Mouse (Mus musculus) gastrocnemius, postnatal 10 days (tissue): ENCODE results near the gene Fgfr2. TPM values are rescaled to one million over a fixed set of nuclear protein-coding genes. Genes with fewer than 3 reads are reported as not detected.

Source experiments
- DNase-seq: peaks from one replicate; pipeline ENCODE4 v3.0.0; 2021; ENCODE audit warnings: mixed read lengths
- total RNA-seq, 2 experiments: library from RNA; stranded (reverse); gene quantifications; 2 replicates each; pipeline ENCODE4 v1.2.3; 2021

The Fgfr2 gene
- total RNA-seq, 2 experiments from 2014 or later: 3.0 to 6.1 TPM

DNA sequence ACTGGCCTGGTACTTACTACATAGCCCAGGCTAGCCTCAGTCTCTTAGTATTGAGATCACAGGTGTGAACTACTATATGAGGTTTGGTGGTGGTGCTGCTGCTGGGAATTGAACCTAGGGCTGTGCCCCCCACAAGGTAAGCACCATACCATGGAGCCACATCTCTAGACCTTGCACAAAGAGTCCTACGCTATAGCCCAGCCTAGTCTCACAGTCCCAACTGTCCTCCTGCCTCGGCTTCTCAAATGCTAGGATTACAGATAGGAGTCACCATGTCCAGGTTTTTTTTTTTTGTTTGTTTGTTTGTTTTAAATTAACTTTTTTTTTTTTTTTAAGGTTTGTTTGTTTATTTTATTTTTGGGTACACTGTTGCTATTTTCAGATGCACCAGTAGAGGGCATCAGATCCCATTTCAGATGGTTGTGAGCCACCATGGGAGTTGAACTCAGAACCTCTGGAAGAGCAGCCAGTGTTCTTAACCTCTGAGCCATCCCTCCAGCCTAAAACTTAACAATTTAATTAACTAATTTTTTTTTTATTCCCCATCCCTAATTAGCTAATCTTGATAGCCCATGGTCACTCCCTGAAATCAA is 2388.9 kb downstream of the Fgfr2 start:
- no peak for DNase-seq

DNA sequence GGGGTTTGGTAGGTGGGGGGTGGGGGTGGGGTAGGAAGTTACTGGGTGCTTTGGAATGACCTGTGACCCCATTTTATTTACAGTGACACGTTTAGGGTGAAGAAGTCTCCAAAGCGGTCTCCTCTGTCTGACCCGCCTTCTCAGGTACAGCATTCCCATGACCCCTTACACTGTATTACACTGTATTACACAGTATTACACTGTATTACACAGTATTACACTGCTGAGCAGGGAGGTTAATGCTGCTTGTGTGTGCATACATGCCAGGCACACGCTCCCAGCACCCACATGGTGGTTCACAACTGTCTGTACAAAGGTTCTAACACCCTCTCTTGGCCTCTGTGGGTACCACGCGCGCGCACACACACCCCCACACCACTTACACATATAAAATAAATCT is 2389.7 kb downstream of the Fgfr2 start:
- no peak for DNase-seq

DNA sequence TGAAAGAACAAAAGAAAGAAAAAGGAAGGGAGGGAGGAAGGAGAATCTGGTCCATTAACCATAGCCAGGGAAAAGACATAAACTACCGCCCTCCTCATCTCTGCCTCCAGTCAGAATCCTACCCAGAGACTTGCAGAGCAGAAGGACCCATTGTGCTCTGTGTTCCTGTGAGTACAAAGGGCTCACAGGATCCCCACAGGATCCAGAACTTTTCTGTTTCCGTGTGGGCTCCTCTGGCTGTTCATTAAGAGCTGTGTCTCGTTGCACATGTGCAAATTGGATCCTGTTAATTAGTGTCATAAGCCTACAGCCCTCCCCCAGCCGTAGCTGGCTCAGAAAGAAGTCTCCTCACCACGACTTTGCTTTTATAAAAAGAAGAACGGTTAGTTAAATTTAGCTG is 2390.2 kb downstream of the Fgfr2 start:
- no peak for DNase-seq

DNA sequence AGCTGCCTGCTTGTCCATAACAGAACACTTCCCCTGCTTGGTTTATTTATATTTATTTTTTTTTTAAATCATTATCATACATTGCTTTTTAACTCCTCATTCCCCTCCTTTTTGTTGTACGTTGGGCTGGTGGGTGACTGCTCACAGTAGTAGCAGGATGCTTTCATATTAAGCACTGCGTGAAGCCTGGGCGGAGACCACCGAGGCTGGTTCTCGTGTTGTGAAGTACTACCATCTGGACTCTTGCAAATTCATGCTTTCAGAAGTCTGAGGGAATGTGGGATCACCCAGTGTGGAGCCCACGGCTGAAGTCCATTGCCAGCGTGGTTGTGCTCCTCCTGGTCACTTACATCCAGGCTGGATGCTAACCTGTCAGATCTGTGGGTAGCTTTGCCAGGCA is 2391.4 kb downstream of the Fgfr2 start:
- no peak for DNase-seq

DNA sequence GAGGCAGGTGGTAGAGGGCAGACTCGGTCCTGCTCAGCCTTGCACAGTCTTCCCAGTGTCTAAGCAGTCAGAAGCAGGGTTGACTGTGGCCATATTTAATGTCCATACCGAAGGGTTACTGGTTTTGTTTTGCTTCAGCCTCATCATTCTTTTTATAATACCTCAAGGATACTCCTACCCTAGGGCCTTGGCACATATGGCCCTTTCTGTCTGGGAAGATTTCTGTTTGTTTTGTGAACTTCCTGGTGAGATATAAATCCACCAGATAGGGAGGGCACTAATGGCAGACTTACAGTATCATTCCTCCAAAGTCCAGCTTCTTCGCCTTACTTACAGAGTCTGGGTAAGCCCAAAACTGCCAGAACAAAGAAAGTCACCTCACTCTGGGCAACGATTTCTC is 2395.6 kb downstream of the Fgfr2 start:
- DNase-seq: no peak

DNA sequence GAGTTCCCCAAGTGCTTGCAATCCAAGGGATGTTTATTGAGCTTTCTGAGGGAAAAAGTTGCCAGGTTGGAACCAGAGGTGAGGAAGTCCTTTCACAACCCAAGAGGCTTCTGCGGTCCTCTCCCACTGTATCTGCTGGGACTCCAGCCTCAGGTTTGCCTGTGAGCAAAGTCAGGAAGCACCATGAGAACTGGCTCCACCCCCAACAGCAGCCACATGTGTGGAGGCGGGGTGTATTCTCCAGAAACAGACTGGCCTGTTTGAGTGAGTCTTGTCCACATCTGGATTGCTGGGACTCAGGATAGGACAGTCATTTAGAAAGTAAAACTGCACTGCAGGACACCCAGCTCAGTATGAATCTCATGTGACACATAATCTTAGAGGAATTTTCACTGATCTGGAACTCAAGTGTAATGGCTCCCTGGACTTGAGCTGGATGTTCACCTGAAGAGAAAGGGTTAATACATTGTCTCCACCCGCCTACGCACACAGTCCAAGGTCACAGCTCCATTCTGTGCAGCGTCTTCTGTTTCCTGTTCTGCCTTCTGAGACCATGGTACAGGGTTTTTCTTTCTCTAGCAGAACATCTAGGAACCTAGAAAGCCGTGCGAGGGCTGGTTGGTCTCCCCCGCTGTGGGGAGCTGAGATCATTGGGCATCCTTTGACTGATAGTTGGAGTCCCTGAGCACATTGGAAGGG is 2396.3 kb downstream of the Fgfr2 start:
- no peak for DNase-seq

DNA sequence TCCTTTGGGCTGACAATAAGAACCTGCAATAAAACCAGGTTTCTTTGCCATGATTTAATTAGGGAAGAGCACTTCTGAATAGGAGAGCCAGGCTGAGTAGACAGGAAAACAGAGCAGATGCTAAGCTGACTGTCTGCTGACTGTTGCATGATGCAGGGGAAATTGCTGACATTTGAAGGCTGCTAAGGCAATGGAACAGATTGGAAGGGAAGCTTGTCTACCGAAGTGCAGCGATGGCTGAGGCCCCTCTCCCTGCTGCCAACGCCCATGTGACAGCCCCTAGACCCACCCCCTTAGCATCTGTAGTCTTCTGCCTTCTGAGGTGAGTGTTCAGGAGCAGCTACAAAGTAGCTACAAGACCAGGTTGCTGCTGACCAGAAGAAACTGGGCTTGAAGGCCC is 2397.0 kb downstream of the Fgfr2 start:
- DNase-seq: no peak

DNA sequence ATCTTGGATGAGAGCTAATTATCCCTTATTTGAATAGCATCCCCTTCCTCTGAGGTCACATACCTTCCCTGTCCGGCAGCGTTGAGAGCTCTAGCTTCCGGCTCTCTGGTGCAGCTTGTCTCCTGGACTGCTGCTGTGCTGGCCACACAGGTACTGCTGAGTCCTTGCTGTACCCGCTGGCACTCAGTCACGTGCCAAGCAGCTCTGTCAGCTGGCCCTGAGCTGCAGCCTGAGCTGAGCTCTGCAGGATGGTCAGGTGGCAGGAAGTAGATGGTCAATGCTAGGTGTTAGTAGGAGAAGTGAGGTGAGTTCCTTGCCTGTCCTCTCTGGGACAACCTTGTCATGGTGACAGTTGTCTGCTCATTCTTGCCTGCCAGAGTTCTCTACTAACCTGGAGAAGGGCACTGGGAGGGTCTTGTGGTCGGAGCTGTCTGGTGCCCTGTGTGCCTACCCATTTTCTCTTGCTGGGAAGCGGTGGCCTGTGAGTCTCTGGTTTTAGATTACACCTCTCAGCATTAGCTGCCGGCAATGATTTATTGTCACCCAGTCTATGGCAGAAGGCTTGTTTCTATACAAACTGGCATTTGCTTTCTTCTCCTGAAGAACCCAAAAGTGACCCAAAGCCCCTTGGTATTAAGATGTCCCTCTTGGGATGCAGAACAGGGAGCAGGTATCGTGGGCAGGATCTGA is 2402.4 kb downstream of the Fgfr2 start:
- DNase-seq: no peak

DNA sequence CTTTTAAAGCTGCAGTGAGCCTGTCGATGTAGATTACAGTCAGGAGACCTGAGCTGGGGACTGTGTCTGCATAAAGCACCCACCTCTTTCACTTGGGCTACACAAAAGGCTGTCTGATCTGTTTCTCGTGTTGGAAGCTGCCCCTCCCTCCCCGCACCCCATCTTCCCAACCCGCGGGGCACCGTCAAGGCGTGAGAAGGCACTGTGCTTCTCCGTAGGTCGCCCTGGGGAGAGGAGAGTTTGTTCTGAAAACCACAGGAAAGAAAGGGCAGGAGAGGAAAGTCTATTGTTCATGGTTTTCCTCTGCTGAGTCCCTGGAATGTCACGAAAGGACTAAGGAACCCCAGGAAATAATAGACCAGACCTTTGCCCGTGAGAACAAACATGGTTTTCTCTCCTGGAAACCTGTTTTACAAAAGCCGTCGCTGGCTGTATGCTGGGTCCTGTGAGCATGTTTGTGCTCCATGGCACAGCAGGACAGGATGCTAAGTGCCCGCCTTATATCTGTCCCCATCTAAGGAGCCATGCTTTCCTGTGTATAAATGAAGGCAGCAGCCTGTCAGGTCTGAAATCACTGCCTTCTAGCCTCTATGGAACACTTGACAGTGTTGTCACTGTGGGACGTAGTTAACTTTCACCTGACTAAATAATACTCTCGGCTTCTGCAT is 2403.1 kb downstream of the Fgfr2 start:
- no peak for DNase-seq

DNA sequence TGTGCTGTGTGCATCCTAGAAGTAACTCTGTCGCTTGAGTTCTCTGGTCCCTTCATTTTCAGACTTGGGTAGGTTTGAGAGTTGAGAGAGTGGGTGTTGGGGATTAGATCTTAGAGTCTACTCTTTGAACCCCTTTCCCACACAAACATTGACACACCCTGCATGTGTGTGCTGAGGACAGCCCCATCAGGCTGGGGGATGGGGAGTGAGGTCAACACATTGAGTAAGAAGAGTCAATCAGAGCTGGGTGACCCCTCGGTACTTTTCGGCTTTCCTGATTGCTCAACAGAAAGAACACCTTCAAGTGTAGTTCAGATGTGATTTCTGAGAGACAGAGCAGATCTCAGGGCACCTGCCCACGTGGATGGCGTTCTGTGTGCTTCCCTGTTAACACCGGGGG is 2406.2 kb downstream of the Fgfr2 start:
- DNase-seq: no peak

DNA sequence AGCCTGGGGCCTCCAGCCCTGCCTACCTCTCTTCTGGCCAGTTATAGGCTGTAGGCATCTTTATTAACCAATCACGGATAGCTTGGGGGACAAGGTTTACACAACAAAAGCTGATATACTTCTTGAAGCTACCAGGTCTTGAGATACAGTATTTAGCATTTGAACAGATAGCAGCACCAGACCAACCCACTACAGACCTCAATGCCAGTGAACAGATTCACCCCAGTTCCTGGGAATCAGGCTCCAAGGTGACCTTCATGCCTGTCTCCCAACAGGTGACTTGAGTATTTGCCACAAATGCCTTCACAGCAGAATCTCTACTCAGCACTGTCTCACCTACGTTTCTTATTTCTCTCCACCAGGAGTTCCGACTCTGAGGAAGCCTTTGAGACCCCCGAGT is 2406.8 kb downstream of the Fgfr2 start:
- no peak for DNase-seq

DNA sequence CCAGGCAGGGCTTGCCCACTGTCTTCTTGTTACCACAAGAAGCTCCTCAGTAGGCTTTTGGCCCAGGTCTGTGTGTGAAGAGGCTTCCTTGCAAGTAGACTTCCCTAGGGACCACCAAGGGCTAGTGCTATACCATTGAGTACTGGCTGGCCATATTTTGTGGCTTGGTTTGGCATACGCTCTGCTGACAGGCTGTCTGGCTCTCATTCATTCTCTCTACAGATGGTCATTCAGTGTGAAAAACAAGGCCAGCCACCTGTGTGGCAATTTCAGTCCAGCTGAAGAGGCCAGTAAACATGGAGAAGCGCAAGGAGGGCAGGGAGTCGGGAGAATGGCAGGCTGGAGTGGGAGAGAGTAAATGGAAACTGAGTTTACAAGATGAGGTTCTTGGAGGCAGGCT is 2407.7 kb downstream of the Fgfr2 start:
- DNase-seq: no peak

DNA sequence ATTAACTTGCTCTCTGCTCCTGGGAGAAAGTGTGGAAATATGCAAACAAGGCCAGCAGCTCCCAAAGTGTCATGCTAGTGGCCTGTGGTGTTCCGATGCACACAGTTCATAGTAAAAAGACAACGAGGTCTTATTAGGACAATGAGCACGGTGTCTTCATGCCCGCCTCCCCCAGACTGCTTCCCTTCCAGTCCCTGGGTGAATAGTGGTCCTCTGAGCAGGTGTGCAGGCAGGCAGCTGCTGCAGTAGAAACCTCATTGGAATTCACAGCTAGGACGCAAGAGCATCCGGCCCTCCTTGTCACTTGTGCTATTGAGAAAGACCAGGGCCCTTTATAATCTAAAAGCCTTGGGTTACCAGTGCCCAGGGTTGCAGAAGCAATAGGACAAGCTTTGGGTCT is 2409.8 kb downstream of the Fgfr2 start:
- DNase-seq: no peak

DNA sequence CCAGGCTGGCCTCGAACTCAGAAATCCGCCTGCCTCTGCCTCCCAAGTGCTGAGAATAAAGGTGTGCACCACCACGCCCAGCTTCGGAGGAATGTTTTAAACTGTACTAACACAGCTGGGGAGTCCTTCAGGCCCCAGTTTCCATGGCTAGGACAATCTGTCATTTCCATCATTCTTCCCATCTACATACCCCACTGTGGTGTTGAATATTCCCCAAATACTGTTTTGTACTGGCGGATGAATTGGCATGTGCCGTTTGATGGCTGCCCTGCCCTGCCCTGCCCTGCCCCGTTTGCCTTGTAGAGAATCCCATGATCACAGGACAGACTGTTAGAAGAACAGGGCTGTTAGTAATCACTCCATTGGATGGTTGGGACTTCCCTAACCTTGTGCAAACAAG is 2411.3 kb downstream of the Fgfr2 start:
- no peak for DNase-seq

DNA sequence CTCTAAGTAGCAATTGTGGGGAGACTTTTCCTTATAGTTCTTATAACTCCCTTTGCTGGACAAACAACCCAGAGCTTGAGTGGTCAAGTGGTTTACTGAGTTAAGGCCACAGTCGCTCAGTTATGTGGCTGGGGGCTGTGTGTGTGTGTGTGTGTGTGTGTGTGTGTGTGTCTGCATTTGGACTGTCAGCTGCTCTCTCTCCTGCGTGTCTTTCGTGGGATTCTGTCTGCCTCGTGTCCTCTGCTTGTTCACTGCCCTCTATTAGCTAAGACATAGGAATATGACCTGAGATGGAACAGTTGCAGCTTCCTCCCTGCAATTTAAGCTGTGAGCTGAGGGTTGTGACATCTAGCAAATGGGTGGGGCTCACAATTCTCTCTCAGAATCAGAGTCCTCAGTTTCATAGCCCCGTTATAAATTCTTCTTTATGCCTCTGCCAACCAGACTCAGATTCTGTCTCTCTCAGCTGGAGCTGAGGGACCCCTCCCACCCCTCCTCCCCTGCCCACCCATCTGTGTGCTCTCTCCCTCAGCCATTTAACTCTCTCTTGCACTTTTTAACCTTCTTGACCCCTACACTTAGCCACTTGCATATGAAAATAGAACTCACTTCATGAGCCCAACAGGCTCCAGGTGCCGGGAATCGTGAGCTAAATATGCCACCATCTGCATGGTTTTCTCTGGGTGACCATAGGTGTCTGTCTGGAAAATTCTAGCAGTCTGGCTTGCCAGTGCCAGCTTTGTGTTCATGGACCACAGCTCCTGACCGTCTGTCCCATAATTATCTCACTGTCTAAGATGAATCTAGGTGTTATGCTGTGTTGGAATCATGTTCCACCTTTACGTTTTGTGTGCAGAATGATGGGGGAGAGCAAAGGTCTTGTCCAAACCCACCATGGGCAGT is 2413.5 kb downstream of the Fgfr2 start:
- DNase-seq: no peak

DNA sequence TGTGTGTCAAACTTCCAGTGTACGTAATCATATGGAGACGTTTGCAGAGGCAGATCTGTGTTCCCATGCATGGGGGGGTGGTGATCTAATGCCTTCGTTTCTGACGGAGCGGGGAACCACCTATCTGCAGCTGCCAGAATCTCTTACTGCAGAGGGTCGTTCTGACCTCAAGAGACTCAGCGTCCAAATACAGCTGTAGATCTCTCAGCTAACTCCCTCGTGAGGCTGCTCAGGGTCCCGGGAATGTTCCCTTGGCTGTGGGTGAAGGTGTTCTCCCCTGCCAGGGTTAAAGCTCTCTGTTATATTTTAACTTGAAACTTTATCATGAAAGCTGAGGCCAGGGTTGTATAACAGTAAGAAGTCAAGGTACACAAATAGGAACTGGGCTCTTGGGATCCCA is 2414.2 kb downstream of the Fgfr2 start:
- no peak for DNase-seq

DNA sequence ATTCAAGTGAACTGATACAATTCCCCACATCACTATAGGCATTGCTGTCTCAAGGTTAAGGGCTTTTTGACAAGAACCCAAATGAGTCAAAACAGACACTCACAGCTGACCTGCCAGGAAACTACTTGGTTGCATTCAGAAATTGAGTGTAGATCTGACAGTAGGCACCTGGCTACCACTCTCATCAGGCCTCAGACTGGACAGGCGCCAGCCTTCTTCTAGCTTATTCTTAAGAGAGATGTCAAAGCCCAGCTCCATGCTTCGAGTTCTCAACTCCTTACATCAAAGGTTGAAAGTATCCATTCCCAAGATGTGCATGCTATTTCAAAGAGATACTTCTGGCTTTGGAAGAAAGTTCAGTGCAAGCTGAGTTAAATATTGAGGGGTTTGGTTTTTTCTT is 2417.9 kb downstream of the Fgfr2 start:
- DNase-seq: no peak

DNA sequence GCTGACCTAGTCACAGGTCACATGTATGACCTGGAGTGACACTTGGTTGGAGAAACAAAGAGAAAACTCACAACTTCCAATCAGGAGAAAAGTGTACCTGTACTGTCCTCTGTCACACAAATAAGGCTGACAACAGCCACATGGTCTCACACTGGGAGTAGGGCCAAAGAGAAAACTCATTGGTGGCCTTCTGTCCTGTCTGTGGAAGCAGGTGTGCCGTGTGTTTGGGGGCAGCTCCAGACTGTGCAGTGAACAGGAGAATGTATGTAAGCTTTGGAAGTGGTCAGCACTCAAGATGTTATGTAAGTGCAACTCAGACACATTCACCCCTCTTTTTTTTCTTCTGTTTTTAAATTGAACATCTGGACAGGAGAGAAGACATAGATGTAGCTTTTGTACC is 2421.8 kb downstream of the Fgfr2 start:
- no peak for DNase-seq

DNA sequence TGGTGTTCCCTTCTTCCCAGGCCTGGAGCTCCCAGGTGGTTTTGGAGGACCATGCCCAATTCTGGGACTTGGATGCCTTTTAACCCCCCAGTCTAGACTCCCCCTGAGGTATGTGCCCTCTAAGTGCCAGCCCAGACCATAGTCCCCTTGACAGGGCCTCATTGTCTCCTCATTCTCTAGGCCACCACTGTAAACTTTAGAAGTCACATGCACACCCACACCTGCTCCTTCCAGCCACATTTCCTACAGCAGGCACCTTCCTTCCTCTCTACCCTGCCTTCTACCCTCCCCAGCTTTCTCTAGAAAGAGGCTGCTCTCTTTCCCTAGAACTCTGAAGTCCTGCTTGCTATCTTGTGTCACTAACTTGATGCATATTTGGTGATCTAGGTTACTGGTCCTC is 2424.7 kb downstream of the Fgfr2 start:
- DNase-seq: no peak

DNA sequence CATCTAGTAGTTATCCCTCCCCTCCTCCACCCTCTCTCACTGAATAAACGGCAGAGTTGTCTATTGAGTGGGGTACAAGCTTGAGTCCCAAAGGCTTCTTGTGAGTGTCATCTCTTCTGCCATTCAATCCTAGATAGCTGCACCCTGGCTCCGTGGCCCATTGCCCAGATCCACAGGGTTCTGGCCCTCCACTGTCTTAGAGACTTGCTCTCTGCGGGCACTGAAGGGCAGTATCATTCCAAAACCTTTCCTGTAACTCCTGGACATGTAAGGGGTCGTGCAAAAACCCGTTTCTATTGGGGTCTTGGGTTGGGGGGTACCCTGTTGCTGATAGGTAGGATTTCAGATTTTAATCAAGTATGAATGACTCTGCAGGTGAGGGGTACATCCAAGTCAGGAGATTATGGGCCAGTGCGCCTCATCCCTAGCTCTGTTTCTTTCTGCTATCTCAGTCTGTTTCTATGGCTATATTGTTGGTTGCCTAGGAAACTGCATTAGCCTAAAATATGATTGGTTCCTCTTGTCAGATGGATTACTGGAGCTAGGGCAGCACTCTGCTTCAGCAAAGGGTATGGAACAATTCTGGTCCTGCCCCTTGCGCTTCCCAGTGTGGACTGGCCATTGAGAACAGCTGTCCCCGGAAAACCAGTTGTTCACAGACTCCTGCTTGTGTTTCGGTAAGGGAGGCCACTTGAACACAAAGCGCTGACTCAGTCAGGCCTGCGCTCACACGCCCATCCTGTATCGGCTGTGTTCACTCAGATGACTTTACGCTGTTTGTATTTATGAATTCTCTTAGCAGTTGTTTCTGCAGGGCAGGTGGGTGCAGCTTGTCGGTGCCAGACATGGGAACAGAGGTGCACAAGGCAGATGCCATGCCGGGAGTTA is 2426.6 kb downstream of the Fgfr2 start:
- no peak for DNase-seq

DNA sequence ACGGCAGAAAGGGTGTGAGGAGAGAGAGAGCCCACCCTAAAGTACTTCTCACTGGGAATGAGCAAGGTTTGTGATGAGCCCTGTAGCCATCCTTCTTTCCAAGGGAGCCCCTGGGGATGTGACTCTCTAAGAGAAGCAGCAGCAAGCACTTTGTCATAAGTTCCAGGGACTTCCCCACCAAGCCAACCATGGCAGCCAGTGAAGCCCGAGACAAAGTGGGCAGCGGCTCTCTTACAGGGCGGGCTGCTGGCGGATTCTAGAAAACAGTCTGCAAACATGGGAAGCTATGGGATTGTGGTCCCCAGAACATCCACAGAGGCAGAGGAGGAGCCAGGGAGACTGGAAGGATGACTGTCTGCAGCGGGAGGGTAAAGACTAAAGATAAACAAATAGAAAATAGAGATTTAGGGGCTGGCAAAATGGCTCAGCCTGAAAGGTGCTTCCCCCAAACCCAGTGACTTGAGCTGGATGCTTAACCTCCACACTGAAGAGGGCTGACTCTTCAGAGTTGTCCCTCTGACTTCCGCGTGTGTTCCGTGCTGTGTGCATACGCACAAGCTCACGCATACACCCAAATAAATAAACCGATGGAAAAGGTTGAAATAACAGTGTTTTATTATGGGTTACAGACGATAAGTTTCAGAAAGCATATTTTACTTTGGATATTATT is 2427.3 kb downstream of the Fgfr2 start:
- DNase-seq: no peak
